Mouse (Mus musculus) embryonic fibroblast, embryonic 13.5 days (primary cell): ENCODE data around the gene Gm17359. TPM values are rescaled to one million over a fixed set of nuclear protein-coding genes. Genes with fewer than 3 reads are reported as not detected.

Experiments
- H3K27ac ChIP-seq: 2 replicates; pipeline ENCODE4 v1.5.1; 2012; ENCODE audit warnings: low read length, control low read depth, inconsistent platforms; ENCODE audit not compliant: insufficient read depth
- H3K4me1 ChIP-seq: 2 replicates; pipeline ENCODE4 v1.6.1; 2011; ENCODE audit warnings: low read length; ENCODE audit not compliant: control insufficient read depth, insufficient read depth
- H3K4me3 ChIP-seq: 2 replicates; pipeline ENCODE4 v1.5.1; 2011; ENCODE audit warnings: mild to moderate bottlenecking, control low read depth, low read length; ENCODE audit not compliant: insufficient read depth
- CTCF ChIP-seq: IDR thresholded peaks from 2 replicates; pipeline ENCODE4 v1.5.1; 2011; ENCODE audit warnings: mild to moderate bottlenecking, control low read depth, low read length, moderate library complexity, borderline replicate concordance; ENCODE audit not compliant: insufficient read depth
- POLR2A ChIP-seq: IDR thresholded peaks from 2 replicates; pipeline ENCODE4 v1.6.1; 2011; ENCODE audit warnings: low read depth, mild to moderate bottlenecking, control low read depth, low read length, moderate library complexity
- polyA plus RNA-seq: library from polyadenylated mRNA; stranded (reverse); fragments of >200 nt; gene quantifications from 2 replicates; pipeline ENCODE4 v1.2.4, GENCODE M21; 2011; ENCODE audit warnings: low read depth; ENCODE audit not compliant: missing spikeins, insufficient read length

Gene Gm17359
- not detected in 2 replicates for polyA plus RNA-seq

GRCm38 (mm10) chr3:79336044-79336766 lies at the start of gene Gm17359:
Gm17359 (plus strand) TSS chr3:79336661.
- TF ChIP-seq POLR2A = no peak
- no peak for TF ChIP-seq CTCF
- Histone ChIP-seq H3K4me3 (no peak within 1 kb of the TSS), H3K4me1 (peaks cover 4% of the 10 kb centered on the region), H3K27ac (no peak within 1 kb of the TSS)

- Histone ChIP-seq H3K4me1 (peaks cover 11% of the 10 kb centered on the region), H3K27ac (peak overlapping the region; percentile 78), H3K4me3 (peak overlapping the region; percentile 81)
- TF ChIP-seq CTCF = no peak
- TF ChIP-seq POLR2A = peak; percentile 82
These were observed 49.3 kb upstream of the Gm17359 start for GRCm38 (mm10) chr3:79287108-79287576.

GRCm38 (mm10) chr3:79287699-79288458 lies 48.6 kb upstream of the Gm17359 start:
- no peak overlapping the region for H3K27ac ChIP-seq
- peak overlapping the region; percentile 81 for H3K4me3 ChIP-seq
- TF ChIP-seq CTCF = no peak
- H3K4me1 ChIP-seq = peaks cover 10% of the 10 kb centered on the region

- TF ChIP-seq POLR2A = no peak
- TF ChIP-seq CTCF = no peak
- Histone ChIP-seq H3K4me1 (peaks cover 8% of the 10 kb centered on the region), H3K27ac (no peak overlapping the region), H3K4me3 (no peak overlapping the region)
These were observed 47.4 kb upstream of the Gm17359 start for GRCm38 (mm10) chr3:79289050-79289449.

GRCm38 (mm10) chr3:79293023-79293422 lies 43.4 kb upstream of the Gm17359 start:
- TF ChIP-seq CTCF (no peak), POLR2A (no peak)
- no peak overlapping the region for H3K27ac ChIP-seq
- no peak overlapping the region for H3K4me3 ChIP-seq
- H3K4me1 ChIP-seq = no peaks in the 10 kb centered on the region

- H3K4me1 ChIP-seq = no peaks in the 10 kb centered on the region
- H3K27ac ChIP-seq = no peak overlapping the region
- TF ChIP-seq POLR2A (no peak), CTCF (no peak)
- H3K4me3 ChIP-seq = no peak overlapping the region
These were observed 41.8 kb upstream of the Gm17359 start for GRCm38 (mm10) chr3:79294701-79295100.

- H3K4me3 ChIP-seq = no peak overlapping the region
- TF ChIP-seq CTCF (no peak), POLR2A (no peak)
- no peak overlapping the region for H3K27ac ChIP-seq
- no peaks in the 10 kb centered on the region for H3K4me1 ChIP-seq
These were observed 40.4 kb upstream of the Gm17359 start for GRCm38 (mm10) chr3:79296049-79296448.

GRCm38 (mm10) chr3:79296586-79296985 lies 39.9 kb upstream of the Gm17359 start:
- no peak overlapping the region for H3K4me3 ChIP-seq
- H3K4me1 ChIP-seq = no peaks in the 10 kb centered on the region
- no peak overlapping the region for H3K27ac ChIP-seq
- no peak for TF ChIP-seq CTCF
- no peak for TF ChIP-seq POLR2A

- Histone ChIP-seq H3K27ac (no peak overlapping the region), H3K4me3 (no peak overlapping the region), H3K4me1 (no peaks in the 10 kb centered on the region)
- TF ChIP-seq CTCF = no peak
- no peak for TF ChIP-seq POLR2A
These were observed 39.2 kb upstream of the Gm17359 start for GRCm38 (mm10) chr3:79297281-79297680.

- no peak overlapping the region for H3K4me3 ChIP-seq
- H3K4me1 ChIP-seq = no peaks in the 10 kb centered on the region
- H3K27ac ChIP-seq = no peak overlapping the region
- TF ChIP-seq POLR2A (no peak), CTCF (no peak)
These were observed 37.1 kb upstream of the Gm17359 start for GRCm38 (mm10) chr3:79299401-79299800.
